Mouse (Mus musculus): ENCODE measurements around the gene Slc13a5.

Gene Slc13a5

DNA sequence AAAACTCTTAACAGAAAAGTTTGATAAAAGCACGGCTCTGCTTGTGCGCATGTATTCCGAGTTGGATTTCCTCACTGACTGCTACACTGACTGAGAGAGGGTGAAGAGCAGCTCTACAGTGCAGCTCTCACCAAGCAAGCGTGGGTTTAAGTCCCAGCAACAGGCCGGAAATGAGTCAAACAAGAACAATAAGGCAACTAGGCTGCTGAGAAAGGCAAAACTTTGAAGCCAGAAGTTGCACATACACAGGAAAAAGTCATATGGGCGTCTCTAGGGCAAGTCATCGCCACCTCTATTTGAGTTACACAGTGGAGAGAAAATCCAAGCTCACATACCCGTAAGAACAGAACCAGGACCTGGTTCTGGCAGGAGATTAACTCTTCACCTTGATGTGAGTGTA is 70.5 kb downstream of the Slc13a5 start:
- DNase-seq, result no peak

DNA sequence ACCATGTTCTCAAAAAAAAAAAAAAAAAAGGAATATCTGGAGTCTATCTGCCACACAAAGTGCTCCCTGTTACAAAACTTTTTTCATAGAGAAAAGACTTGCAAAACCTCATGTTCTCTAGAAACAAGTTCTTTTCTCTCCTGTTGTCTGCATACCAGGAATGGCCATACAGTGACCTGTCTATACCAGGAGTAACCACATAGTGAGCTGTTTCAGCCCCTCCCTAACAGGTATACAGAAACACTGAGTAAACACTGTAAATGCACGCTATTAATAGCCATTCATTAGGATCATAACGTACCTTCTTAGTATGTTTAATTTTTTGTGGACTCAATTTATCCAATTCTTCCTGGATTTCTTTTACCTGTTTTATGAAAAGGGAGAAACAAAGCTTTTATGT is 72.8 kb downstream of the Slc13a5 start:
- no peak for DNase-seq
